Mouse (Mus musculus) myocyte (in vitro differentiated cells): ENCODE data around the gene Rab10. TPM values are rescaled to one million over a fixed set of nuclear protein-coding genes. Genes with fewer than 3 reads are reported as not detected.

Source experiments
- H3K27me3 ChIP-seq: one replicate; pipeline ENCODE4 v1.6.1; 2011; ENCODE audit not compliant: control insufficient read depth, insufficient read depth, insufficient read length
- H3K36me3 ChIP-seq: one replicate; pipeline ENCODE4 v1.6.1; 2011; ENCODE audit not compliant: control insufficient read depth, insufficient read depth
- H3K4me2 ChIP-seq: one replicate; pipeline ENCODE4 v1.6.1; 2011; ENCODE audit warnings: low read depth, control low read depth
- H3K4me3 ChIP-seq: one replicate; pipeline ENCODE4 v1.5.1; 2011; ENCODE audit warnings: mild to moderate bottlenecking, control low read depth, moderate library complexity
- H3K79me2 ChIP-seq: one replicate; pipeline ENCODE4 v1.6.1; 2011; ENCODE audit not compliant: control insufficient read depth, insufficient read depth
- H3ac ChIP-seq: one replicate; pipeline ENCODE4 v1.6.1; 2011; ENCODE audit not compliant: control insufficient read depth, insufficient read length
- CEBPB ChIP-seq: IDR thresholded peaks from 2 replicates; pipeline ENCODE4 v1.6.1; 2011; ENCODE audit warnings: mild to moderate bottlenecking, moderate library complexity; ENCODE audit not compliant: poor library complexity, insufficient read depth, severe bottlenecking
- E2F4 ChIP-seq: IDR thresholded peaks from one replicate; pipeline ENCODE4 v1.6.1; 2011; ENCODE audit warnings: mild to moderate bottlenecking, control low read depth, moderate library complexity; ENCODE audit not compliant: insufficient read depth
- MAX ChIP-seq: IDR thresholded peaks from one replicate; pipeline ENCODE4 v1.6.1; 2011; ENCODE audit warnings: low read depth, mild to moderate bottlenecking, control low read depth
- MYOD1 ChIP-seq, 3 experiments: IDR thresholded peaks; one replicate each; pipeline ENCODE4 v1.6.1; 2011; ENCODE audit warnings: control low read depth in 2 of 3, low read depth in 2 of 3, mild to moderate bottlenecking in 2 of 3, moderate library complexity in 1 of 3; ENCODE audit not compliant: insufficient read length in 2 of 3, control insufficient read depth in 1 of 3
- MYOG ChIP-seq, 3 experiments: IDR thresholded peaks; one replicate each; pipeline ENCODE4 v1.6.1; 2011; ENCODE audit warnings: control low read depth in 2 of 3, low read depth in 2 of 3, mild to moderate bottlenecking in 2 of 3; ENCODE audit not compliant: insufficient read length in 2 of 3, control insufficient read depth in 1 of 3, insufficient read depth in 1 of 3
- POLR2A ChIP-seq: IDR thresholded peaks from one replicate; pipeline ENCODE4 v1.6.1; 2011; ENCODE audit warnings: low read depth, mild to moderate bottlenecking, control low read depth, moderate library complexity; ENCODE audit not compliant: insufficient read length
- POLR2AphosphoS2 ChIP-seq: IDR thresholded peaks from one replicate; pipeline ENCODE4 v1.6.1; 2011; ENCODE audit warnings: low read depth, control low read depth; ENCODE audit not compliant: insufficient read length
- REST ChIP-seq: IDR thresholded peaks from one replicate; pipeline ENCODE4 v1.6.1; 2011; ENCODE audit warnings: mild to moderate bottlenecking, control low read depth, moderate library complexity; ENCODE audit not compliant: insufficient read depth, insufficient read length
- SRF ChIP-seq: IDR thresholded peaks from one replicate; pipeline ENCODE4 v1.6.1; 2011; ENCODE audit warnings: low read depth; ENCODE audit not compliant: control insufficient read depth, insufficient read length
- TCF12 ChIP-seq: IDR thresholded peaks from one replicate; pipeline ENCODE4 v1.6.1; 2011; ENCODE audit warnings: mild to moderate bottlenecking, control low read depth; ENCODE audit not compliant: poor library complexity, insufficient read depth, severe bottlenecking
- TCF3 ChIP-seq: IDR thresholded peaks from one replicate; pipeline ENCODE4 v1.6.1; 2011; ENCODE audit warnings: low read depth, control low read depth; ENCODE audit not compliant: insufficient read length
- USF1 ChIP-seq: IDR thresholded peaks from one replicate; pipeline ENCODE4 v1.6.1; 2011; ENCODE audit warnings: low read depth, mild to moderate bottlenecking, control low read depth, moderate library complexity
- polyA plus RNA-seq: library from polyadenylated mRNA; unstranded; fragments of >200 nt; fragmentation: generic; extraction: Trizol; gene quantifications from one replicate; pipeline ENCODE4 v1.2.1, GENCODE M21; 2012; ENCODE audit warnings: missing spikeins

Rab10 gene
- polyA plus RNA-seq, 1 experiment: 81.0 TPM

GRCm38 (mm10) chr12:3316083-3316482, 6.3 kb upstream of the Rab10 start:
- H3K4me3 ChIP-seq: no peak overlapping the region

GRCm38 (mm10) chr12:3312886-3313285, 3.1 kb upstream of the Rab10 start:
- TF ChIP-seq POLR2A (no peak), TCF12 (no peak), TCF3 (no peak), MYOD1 (IDR thresholded peaks at IDR 0.05; ENCODE audit: control insufficient read depth in 1 of 3, insufficient read length in 2 of 3, low read depth in 2 of 3) (no peak)
- H3K4me2 ChIP-seq: no peak overlapping the region
- no peak overlapping the region for H3K4me3 ChIP-seq
- H3K36me3 ChIP-seq: no peaks in the 10 kb centered on the region
- peaks cover 15% of the 10 kb centered on the region for H3K79me2 ChIP-seq
- H3ac ChIP-seq: no peak overlapping the region
- no peaks in the 10 kb centered on the region for H3K27me3 ChIP-seq

More at GRCm38 (mm10) chr12:3316083-3316482, 6.3 kb upstream of the Rab10 start:
- TF ChIP-seq MYOG (IDR thresholded peaks at IDR 0.05; ENCODE audit: control insufficient read depth in 1 of 3, insufficient read depth in 1 of 3, insufficient read length in 2 of 3, low read depth in 2 of 3) (peak in 2 of 3 experiments; percentile 75 to 91), POLR2AphosphoS2 (no peak), POLR2A (no peak), REST (no peak), E2F4 (no peak), TCF3 (no peak), CEBPB (0 out of 2 replicates have a peak, but pooled peaks have one; percentile 13), USF1 (no peak), MYOD1 (IDR thresholded peaks at IDR 0.05; ENCODE audit: control insufficient read depth in 1 of 3, insufficient read length in 2 of 3, low read depth in 2 of 3) (peak; percentile 58 to 71 (median 62))
- no peak overlapping the region for H3ac ChIP-seq
- peak overlapping the region; percentile 30 for H3K4me2 ChIP-seq
- H3K36me3 ChIP-seq: no peaks in the 10 kb centered on the region
- no peaks in the 10 kb centered on the region for H3K27me3 ChIP-seq
- H3K79me2 ChIP-seq: no peaks in the 10 kb centered on the region

- Histone ChIP-seq H3ac (peak overlapping the region; percentile 44), H3K27me3 (no peaks in the 10 kb centered on the region), H3K4me2 (peak overlapping the region; percentile 85), H3K79me2 (peaks cover 41% of the 10 kb centered on the region), H3K4me3 (peak overlapping the region; percentile 99), H3K36me3 (no peaks in the 10 kb centered on the region)
- TF ChIP-seq REST (no peak), E2F4 (no peak), SRF (no peak), MYOD1 (IDR thresholded peaks at IDR 0.05; ENCODE audit: control insufficient read depth in 1 of 3, insufficient read length in 2 of 3, low read depth in 2 of 3) (no peak), MAX (no peak), USF1 (no peak), POLR2A (no peak), TCF3 (no peak), TCF12 (no peak), CEBPB (no peak), POLR2AphosphoS2 (no peak), MYOG (IDR thresholded peaks at IDR 0.05; ENCODE audit: control insufficient read depth in 1 of 3, insufficient read depth in 1 of 3, insufficient read length in 2 of 3, low read depth in 2 of 3) (no peak)
These were observed 538 bp upstream of the Rab10 start for GRCm38 (mm10) chr12:3310321-3310692.

- peaks cover 57% of the 10 kb centered on the region for H3K79me2 ChIP-seq
- no peaks in the 10 kb centered on the region for H3K27me3 ChIP-seq
- peak overlapping the region; percentile 99 for H3K4me2 ChIP-seq
- H3K4me3 ChIP-seq: peak overlapping the region; percentile 99
- no peak for TF ChIP-seq POLR2AphosphoS2
- TF ChIP-seq TCF3: no peak
- no peak for TF ChIP-seq TCF12
- no peak for TF ChIP-seq CEBPB
- no peak for TF ChIP-seq POLR2A
- TF ChIP-seq REST: no peak
- no peak for TF ChIP-seq MYOG (IDR thresholded peaks at IDR 0.05; ENCODE audit: control insufficient read depth in 1 of 3, insufficient read depth in 1 of 3, insufficient read length in 2 of 3, low read depth in 2 of 3)
- TF ChIP-seq MAX: no peak
- no peak for TF ChIP-seq E2F4
- TF ChIP-seq USF1: no peak
- no peak for TF ChIP-seq SRF
- TF ChIP-seq MYOD1 (IDR thresholded peaks at IDR 0.05; ENCODE audit: control insufficient read depth in 1 of 3, insufficient read length in 2 of 3, low read depth in 2 of 3): no peak
- H3ac ChIP-seq: peak overlapping the region; percentile 44
- no peaks in the 10 kb centered on the region for H3K36me3 ChIP-seq
These were observed 1.1 kb downstream of the Rab10 start for GRCm38 (mm10) chr12:3308541-3309241.

- H3K79me2 ChIP-seq: peaks cover 68% of the 10 kb centered on the region
- H3K36me3 ChIP-seq: no peaks in the 10 kb centered on the region
- H3K27me3 ChIP-seq: no peaks in the 10 kb centered on the region
- TF ChIP-seq MYOD1 (IDR thresholded peaks at IDR 0.05; ENCODE audit: control insufficient read depth in 1 of 3, insufficient read length in 2 of 3, low read depth in 2 of 3): no peak
- TF ChIP-seq TCF12: no peak
- no peak for TF ChIP-seq USF1
- no peak for TF ChIP-seq E2F4
- TF ChIP-seq POLR2AphosphoS2: no peak
- no peak for TF ChIP-seq REST
- TF ChIP-seq MYOG (IDR thresholded peaks at IDR 0.05; ENCODE audit: control insufficient read depth in 1 of 3, insufficient read depth in 1 of 3, insufficient read length in 2 of 3, low read depth in 2 of 3): no peak
- TF ChIP-seq CEBPB: no peak
- TF ChIP-seq SRF: no peak
- TF ChIP-seq MAX: no peak
- no peak for TF ChIP-seq TCF3
- H3K4me2 ChIP-seq: peak overlapping the region; percentile 99
- H3ac ChIP-seq: no peak overlapping the region
- peak overlapping the region; percentile 99 for H3K4me3 ChIP-seq
These were observed 2.2 kb downstream of the Rab10 start for GRCm38 (mm10) chr12:3307587-3307986.
